ENCODE assay signal across 28 mouse cellular contexts in the genomic region with DNA sequence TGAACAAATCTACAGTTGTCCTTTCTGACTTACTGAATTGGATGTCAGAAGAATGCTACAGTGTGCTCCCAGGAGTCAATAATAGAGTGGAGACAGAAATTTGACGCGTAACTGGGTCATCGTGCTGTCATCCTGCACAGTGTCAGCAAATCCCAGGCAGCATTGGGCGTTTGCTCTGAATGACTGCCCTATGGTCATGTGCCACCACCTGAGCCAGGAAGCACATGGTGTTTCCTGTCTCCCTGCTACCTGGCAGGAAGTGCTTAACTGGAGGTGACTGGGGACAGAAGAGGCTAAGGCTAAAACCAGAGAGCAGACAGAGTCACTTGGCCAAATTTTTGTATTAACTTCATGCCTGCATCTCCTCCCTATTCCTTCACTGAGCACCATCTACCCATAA.
DNase-seq lines count a peak whose midpoint lies in the region; ATAC-seq and TF ChIP-seq lines count a peak whose summit lies in the region.
"Had no signal": no experiment of that assay in that cellular context is flagged by ENCODE, and none has a peak within 500 bp of the region (broad histone marks: within the 10 kb centered on the region; RNA-seq: fewer than 3 reads in every experiment).

No protein-coding gene starts in this region.

- intact Hi-C loops in gastrocnemius, adult 2 months (cut with DNase I): no loop called here
- intact Hi-C loops in gastrocnemius, postnatal 14 days (cut with DNase I; ENCODE audit: low total_unique reads): no loop called here

- peak; percentile 13 to 39; a peak in 1 of 4 replicates for ATAC-seq in hematopoietic stem cell, adult 5-6 weeks (replicated peaks in 1 of 2; ENCODE audit: insufficient read depth in 1 of 2, low FRiP score in 2 of 2, low TSS enrichment in 1 of 2, low read depth in 1 of 2, poor library complexity in 2 of 2, severe bottlenecking in 2 of 2)
- ATAC-seq: activated CD4-positive, CD25-positive, alpha-beta regulatory T cell, adult 4 months; forebrain, embryonic 15.5 days; hindbrain, embryonic 16.5 days; intestine, embryonic 15.5 days; midbrain, embryonic 13.5 days had no signal

- H3K27ac ChIP-seq in gastrocnemius, adult 2 months: peak overlapping the region; percentile 62
- no peak overlapping the region for H3K27ac ChIP-seq in forebrain, embryonic 10.5 days
- H3K27ac ChIP-seq: embryonic facial prominence, embryonic 10.5 days; embryonic facial prominence, embryonic 15.5 days; forebrain, embryonic 15.5 days; intestine, embryonic 15.5 days; kidney, postnatal 0 days; liver, embryonic 14.5 days; midbrain, embryonic 13.5 days had no signal

- H3K9me3 ChIP-seq in forebrain, embryonic 10.5 days: no peaks in the 10 kb centered on the region
- H3K9me3 ChIP-seq: embryonic facial prominence, embryonic 10.5 days; embryonic facial prominence, embryonic 15.5 days; forebrain, embryonic 15.5 days; intestine, embryonic 15.5 days; midbrain, embryonic 13.5 days had no signal

- H3K27me3 ChIP-seq in forebrain, embryonic 10.5 days (ENCODE audit: poor library complexity, severe bottlenecking): no peaks in the 10 kb centered on the region
- H3K27me3 ChIP-seq: CH12.LX; embryonic facial prominence, embryonic 15.5 days; forebrain, embryonic 15.5 days; intestine, embryonic 15.5 days; midbrain, embryonic 13.5 days had no signal

- 92% methylated on average over 4 of the region's 4 CpGs for WGBS in forebrain, embryonic 10.5 days

- peak; percentile 66 for DNase-seq in gastrocnemius, adult 2 months
- no peak for DNase-seq in gastrocnemius, postnatal 14 days
- peak; percentile 4 for DNase-seq in thymus, postnatal 0 days (ENCODE audit: low spot score)
- DNase-seq in thymus, postnatal 36 days: no peak
- DNase-seq in retina, postnatal 1 day: peak; percentile 34
- DNase-seq in right cerebral cortex, postnatal 14 days: no peak
- no peak for DNase-seq in forebrain, embryonic 10.5 days (ENCODE audit: extremely low spot score, low spot score)
- DNase-seq: adrenal gland, adult 8-10 months; cerebellum, adult 2 months; cerebellum, postnatal 25 days; gastrocnemius, postnatal 10 days; heart, postnatal 14 days; kidney, adult 8-10 months; liver; lung, adult 2 months; lung, postnatal 10 days; thymus, postnatal 4 days had no signal

- no peak overlapping the region for H3K4me3 ChIP-seq in gastrocnemius, adult 2 months
- H3K4me3 ChIP-seq in forebrain, embryonic 10.5 days: no peak overlapping the region
- H3K4me3 ChIP-seq: embryonic facial prominence, embryonic 10.5 days; embryonic facial prominence, embryonic 15.5 days; forebrain, embryonic 15.5 days; intestine, embryonic 15.5 days; midbrain, embryonic 13.5 days had no signal

- H3K4me1 ChIP-seq in forebrain, embryonic 10.5 days: no peaks in the 10 kb centered on the region
- H3K4me1 ChIP-seq: embryonic facial prominence, embryonic 10.5 days; embryonic facial prominence, embryonic 15.5 days; intestine, embryonic 15.5 days; midbrain, embryonic 13.5 days had no signal

- TF ChIP-seq CTCF in gastrocnemius, adult 2 months (IDR thresholded peaks at IDR 0.05): no peak

- no peaks in the 10 kb centered on the region for H3K36me3 ChIP-seq in forebrain, embryonic 10.5 days (replicated peaks)
- H3K36me3 ChIP-seq: embryonic facial prominence, embryonic 10.5 days; embryonic facial prominence, embryonic 15.5 days; forebrain, embryonic 15.5 days; intestine, embryonic 15.5 days; midbrain, embryonic 13.5 days had no signal

Comparison
In these comparisons a context has a peak if more than half of its experiments do, and no peak if none do; other contexts are left out.
1. DNase-seq: peak in gastrocnemius, adult 2 months (single experiment), thymus, postnatal 0 days (single experiment) and retina, postnatal 1 day (single experiment); none in gastrocnemius, postnatal 14 days (single experiment), thymus, postnatal 36 days (0 of 2), right cerebral cortex, postnatal 14 days (single experiment) and forebrain, embryonic 10.5 days (single experiment).